Mouse (Mus musculus) A20 (cell line): ENCODE results near the gene Clcc1.
"Not testable (repeated sequence)": the region's sequence is repeated elsewhere in the genome, so short reads cannot be mapped to it uniquely, and the experiment has no call there.

Experiments used
- DNase-seq: peaks from one replicate; pipeline ENCODE4 v3.0.0-alpha.2; 2011; ENCODE audit warnings: low read depth, low spot score

The Clcc1 gene

DNA sequence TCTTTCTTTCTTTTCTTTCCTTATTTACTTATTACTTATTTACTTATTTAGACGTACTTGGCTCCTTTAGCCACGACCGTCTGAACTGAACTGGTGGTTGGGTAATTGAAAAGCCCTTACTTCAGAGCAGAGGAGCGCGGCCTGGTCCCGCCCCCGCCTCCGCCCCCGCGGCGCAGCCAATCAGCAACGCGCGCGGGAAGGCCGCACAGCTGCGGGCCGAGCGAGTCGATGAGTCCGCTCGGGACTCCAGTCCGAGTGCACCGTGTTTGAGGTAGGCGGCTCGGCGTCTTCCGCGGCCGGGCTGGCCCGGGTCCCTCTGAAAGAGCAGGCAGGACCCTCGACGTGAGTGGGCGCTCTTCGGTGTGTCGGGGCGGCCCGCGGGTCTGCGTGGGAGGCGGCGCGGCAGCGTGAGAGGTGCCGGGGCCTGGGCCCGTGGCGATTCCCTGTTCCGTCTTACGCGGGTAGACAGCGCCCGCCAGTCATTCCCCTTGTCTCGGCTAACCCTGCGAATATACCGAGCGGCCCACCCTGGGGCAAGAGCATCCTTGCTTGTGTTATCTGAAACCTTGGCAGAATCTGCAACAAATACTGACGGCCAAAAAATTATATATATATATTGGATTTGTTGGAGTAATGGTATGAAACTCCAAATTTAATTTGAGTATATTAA lies at the start of gene Clcc1:
Gene Clcc1 (plus strand): TSS at position 204 of the 670 bp plus-strand sequence.
- peak; percentile 95 for DNase-seq

- peak; percentile 63 for DNase-seq
Observed at GRCm38 (mm10) chr3:108608906-108609305, 44.8 kb upstream of the Clcc1 start.

DNA sequence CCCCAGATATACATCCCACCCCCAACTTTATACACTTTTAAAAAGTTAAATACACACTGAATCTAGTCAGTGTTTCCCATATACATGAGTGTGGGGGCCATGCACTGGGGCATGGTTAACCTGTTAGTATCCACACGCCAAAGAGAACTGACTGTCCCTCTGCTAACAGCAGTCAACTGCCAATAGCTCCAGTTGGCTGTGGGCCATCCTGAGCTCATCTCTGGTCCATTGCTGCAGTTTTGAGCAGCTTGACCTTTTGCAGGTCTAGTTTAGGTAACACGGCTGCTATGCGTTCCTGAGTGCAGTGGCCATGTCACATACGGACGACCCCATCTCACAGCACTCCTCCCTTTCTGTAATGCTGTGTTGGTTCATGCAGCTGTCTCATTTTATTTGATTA lies 19.0 kb upstream of the Clcc1 start:
- no peak for DNase-seq

- peak; percentile 59 for DNase-seq
Observed at GRCm38 (mm10) chr3:108639412-108639811, 14.3 kb upstream of the Clcc1 start.

GRCm38 (mm10) chr3:108640998-108641397 lies 12.7 kb upstream of the Clcc1 start:
- no peak for DNase-seq

- no peak for DNase-seq
Observed at GRCm38 (mm10) chr3:108644856-108645255, 8.9 kb upstream of the Clcc1 start.

- no peak for DNase-seq
Observed at GRCm38 (mm10) chr3:108646036-108646435, 7.7 kb upstream of the Clcc1 start.

DNA sequence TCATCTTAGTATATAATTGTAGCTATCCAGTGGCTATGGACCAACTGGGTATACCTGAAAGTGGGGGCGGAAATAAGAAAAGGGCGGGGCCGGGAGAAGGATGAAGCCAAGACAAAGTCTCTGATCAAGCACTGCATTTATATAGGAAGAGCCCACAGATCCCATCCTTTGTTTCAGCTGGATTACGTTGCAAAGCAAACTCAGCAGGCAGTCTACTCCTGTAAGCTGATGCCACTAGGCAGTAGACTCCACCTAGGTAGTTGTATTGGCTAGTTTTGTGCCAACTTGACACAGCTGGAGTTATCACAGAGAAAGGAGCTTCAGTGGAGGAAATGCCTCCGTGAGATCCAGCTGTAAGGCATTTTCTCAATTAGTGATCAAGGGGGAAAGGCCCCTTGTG lies 6.0 kb upstream of the Clcc1 start:
- not testable (repeated sequence) for DNase-seq

GRCm38 (mm10) chr3:108652866-108653642 lies 659 bp upstream of the Clcc1 start:
- peak; percentile 57 for DNase-seq

- peak; percentile 58 for DNase-seq
Observed at GRCm38 (mm10) chr3:108654566-108654965, 853 bp downstream of the Clcc1 start.

DNA sequence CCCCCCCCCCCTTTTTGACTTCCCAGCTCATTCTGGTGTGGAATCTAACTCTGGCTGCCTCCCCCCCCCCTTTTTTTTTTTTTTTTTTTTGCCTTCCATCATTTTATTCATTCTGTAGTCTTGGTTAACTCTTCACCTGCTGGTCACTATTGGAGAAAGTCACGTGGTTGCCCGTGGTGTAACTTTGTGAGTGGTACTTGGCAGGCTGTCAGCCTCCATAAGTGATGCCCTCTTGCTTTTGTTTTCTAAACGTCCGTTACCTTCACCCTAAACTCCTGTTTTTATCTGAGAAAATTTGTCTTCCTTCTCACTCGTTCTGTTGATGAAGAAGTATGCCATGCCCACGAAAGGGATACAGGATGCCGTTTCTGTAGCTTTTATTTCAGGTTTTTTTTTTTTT lies 1.8 kb downstream of the Clcc1 start:
- peak; percentile 12 for DNase-seq

- no peak for DNase-seq
Observed at GRCm38 (mm10) chr3:108658612-108659011, 4.9 kb downstream of the Clcc1 start.

GRCm38 (mm10) chr3:108660941-108661340 lies 7.2 kb downstream of the Clcc1 start:
- DNase-seq = peak; percentile 41

- DNase-seq = no peak
Observed at GRCm38 (mm10) chr3:108676616-108677015, 22.9 kb downstream of the Clcc1 start.

DNA sequence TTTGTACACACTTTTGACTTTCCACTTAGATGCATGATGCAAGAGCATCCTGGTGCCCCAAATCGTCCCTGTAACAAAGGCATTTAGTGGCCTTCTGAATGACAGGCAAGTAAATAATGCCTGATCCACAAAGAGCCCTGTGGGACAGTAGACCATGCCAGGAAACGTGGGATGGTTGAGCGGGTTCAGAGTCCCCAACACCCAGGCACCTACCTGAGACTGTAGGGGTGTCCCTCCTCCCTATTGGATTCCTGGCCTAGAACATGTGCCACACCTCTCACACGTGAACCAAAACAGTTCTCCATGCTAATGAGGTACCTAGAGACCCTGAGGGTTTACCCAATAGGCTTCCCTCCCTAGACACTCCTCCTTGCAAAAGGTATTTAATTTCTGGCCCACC lies 27.3 kb downstream of the Clcc1 start:
- no peak for DNase-seq

GRCm38 (mm10) chr3:108683597-108683996 lies 29.9 kb downstream of the Clcc1 start:
- DNase-seq = not testable (repeated sequence)

DNA sequence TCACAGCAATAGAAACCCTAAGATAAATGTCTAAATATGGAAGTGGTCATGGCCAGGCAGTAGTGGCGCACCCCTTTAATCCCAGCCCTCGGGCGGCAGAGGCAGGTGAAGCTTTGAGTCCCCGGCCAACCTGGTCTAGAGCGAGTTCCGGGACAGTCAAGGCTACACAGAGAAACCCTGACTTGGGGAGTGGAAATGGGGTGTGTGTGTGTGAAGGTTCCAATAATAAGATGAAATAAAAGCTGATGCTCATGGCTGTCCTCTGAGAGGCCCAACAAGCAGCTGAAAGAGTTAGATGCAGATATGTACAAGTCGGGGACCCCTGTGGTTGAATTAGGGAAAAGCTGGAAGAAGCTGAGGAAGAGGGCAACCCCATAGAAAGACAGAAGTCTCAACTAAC lies 32.0 kb downstream of the Clcc1 start:
- DNase-seq = no peak

GRCm38 (mm10) chr3:108689015-108689441 lies 35.3 kb downstream of the Clcc1 start:
- no peak for DNase-seq

DNA sequence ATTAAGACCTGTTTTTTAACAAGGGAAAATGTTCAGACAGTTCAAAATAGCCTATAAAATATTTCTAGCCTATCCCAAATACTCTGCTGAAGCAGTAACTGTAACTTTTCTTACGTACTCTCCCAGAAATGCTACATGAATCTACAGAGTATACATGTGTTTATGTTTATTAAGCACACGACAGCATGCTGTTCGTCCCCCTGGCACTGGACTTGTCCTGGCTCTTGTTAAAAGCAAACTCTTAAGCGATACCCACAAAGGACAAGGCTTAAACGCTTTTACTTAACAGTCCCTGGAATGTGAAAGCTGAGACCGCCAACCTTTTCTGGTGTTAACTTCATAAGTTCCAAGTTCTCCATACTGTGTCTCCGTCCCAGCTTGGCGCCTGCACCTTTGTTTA lies 35.7 kb downstream of the Clcc1 start:
- DNase-seq = no peak

DNA sequence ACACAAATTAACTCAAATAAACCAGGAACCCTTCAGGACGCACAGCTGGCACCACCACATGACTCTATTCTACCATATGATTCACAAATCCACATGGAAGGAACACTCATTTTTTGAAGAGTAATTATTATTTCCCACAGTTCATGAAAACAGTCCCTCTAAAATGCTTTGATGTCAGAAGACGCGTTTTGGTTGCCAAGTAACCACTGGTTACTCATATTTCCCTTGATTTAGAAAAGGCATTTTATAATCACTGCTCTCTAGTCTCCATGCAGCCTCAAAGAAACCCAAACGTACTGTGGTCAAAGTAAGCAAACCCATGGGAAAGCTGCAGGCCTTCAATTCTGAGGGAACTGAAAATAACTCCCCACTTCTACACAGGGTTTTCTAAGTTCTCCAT lies 36.3 kb downstream of the Clcc1 start:
- no peak for DNase-seq

- no peak for DNase-seq
Observed at GRCm38 (mm10) chr3:108694321-108694720, 40.6 kb downstream of the Clcc1 start.

DNA sequence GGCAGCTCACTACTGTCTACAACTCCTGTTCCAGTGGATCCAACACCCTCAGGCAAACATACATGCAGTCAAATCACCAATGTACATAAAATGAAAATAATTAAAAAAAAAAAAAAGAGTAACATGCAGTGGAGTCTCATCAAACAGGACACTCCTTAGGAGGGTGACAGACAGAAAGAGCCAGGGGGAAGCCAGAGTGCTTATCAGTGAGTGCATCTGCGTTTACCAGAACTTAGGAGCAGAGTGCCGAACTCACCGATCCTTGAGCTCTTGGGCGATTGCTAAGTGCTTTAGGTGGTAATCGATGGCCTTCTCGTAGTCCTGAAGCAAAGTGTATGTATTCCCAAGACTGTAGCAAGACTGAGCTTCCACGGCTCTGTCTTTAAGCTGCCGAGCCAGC lies 44.9 kb downstream of the Clcc1 start:
- no peak for DNase-seq

DNA sequence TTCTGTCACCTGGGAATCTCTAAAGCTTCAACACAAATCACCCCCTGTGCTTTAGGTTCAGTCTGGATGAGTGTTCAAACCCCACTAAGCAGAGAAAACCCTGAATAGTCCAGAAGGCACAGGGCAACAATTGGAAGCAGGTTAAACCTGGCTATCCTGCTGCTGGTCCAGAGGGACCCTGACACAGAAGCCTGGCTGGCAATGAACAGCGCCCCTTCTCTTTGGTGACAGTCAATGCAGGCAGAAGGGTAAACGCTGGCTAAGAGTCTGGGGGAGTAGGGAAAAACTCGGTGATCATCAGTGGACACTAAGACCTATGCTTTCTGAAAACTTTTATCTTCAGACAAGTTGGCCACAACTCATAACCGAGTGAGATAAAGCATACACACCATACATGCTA lies 46.1 kb downstream of the Clcc1 start:
- no peak for DNase-seq
